Mouse (Mus musculus) adrenal gland, postnatal 25 days (tissue): ENCODE measurements around the gene Ctdsp1. TPM values are rescaled to one million over a fixed set of nuclear protein-coding genes. Genes with fewer than 3 reads are reported as not detected.

Experiments
- DNase-seq: peaks from one replicate; pipeline ENCODE4 v3.0.0; 2021; ENCODE audit warnings: mixed read lengths
- long read RNA-seq: library from polyadenylated mRNA; stranded (forward); transcript quantifications from one replicate; pipeline ENCODE4 v2.0.0, GENCODE M21; 2021
- total RNA-seq: library from RNA; stranded (reverse); gene quantifications from 2 replicates; pipeline ENCODE4 v1.2.3, GENCODE M21; 2021

Ctdsp1 gene
- total RNA-seq = 168 and 179 TPM in 2 replicates
- long read RNA-seq, partial matches to known transcripts = 28 of 30 reads
- long read RNA-seq, other reads (novel, unspliced or antisense) = 0 of 30 reads

GRCm38 (mm10) chr1:74390924-74391748 lies at the start of gene Ctdsp1:
Gene Ctdsp1, plus strand, starts transcription at chr1:74391509.
- DNase-seq = peak; percentile 97

- no peak for DNase-seq
Measured at GRCm38 (mm10) chr1:74341898-74342297, 49.4 kb upstream of the Ctdsp1 start.

- no peak for DNase-seq
Measured at GRCm38 (mm10) chr1:74342308-74342707, 49.0 kb upstream of the Ctdsp1 start.

- DNase-seq = no peak
Measured at GRCm38 (mm10) chr1:74343161-74343560, 48.1 kb upstream of the Ctdsp1 start.

GRCm38 (mm10) chr1:74344163-74344916 lies 47.0 kb upstream of the Ctdsp1 start:
- DNase-seq = no peak

GRCm38 (mm10) chr1:74351185-74351769 lies 40.0 kb upstream of the Ctdsp1 start:
- no peak for DNase-seq

GRCm38 (mm10) chr1:74352532-74353096 lies 38.7 kb upstream of the Ctdsp1 start:
- no peak for DNase-seq

GRCm38 (mm10) chr1:74353453-74354229 lies 37.7 kb upstream of the Ctdsp1 start:
- no peak for DNase-seq

GRCm38 (mm10) chr1:74357531-74357930 lies 33.8 kb upstream of the Ctdsp1 start:
- no peak for DNase-seq

- no peak for DNase-seq
Measured at GRCm38 (mm10) chr1:74359952-74360517, 31.3 kb upstream of the Ctdsp1 start.

- DNase-seq = peak; percentile 42
Measured at GRCm38 (mm10) chr1:74361812-74362211, 29.5 kb upstream of the Ctdsp1 start, which contains the start of gene Catip. Gene Catip, plus strand, starts transcription at chr1:74362108.

GRCm38 (mm10) chr1:74362325-74363229 lies 28.7 kb upstream of the Ctdsp1 start:
- DNase-seq = no peak

- DNase-seq = no peak
Measured at GRCm38 (mm10) chr1:74363437-74363836, 27.9 kb upstream of the Ctdsp1 start.

- DNase-seq = no peak
Measured at GRCm38 (mm10) chr1:74364270-74364669, 27.0 kb upstream of the Ctdsp1 start.

GRCm38 (mm10) chr1:74367886-74368645 lies 23.2 kb upstream of the Ctdsp1 start:
- DNase-seq = peak; percentile 54

- DNase-seq = no peak
Measured at GRCm38 (mm10) chr1:74370040-74370439, 21.3 kb upstream of the Ctdsp1 start.

GRCm38 (mm10) chr1:74373372-74373771 lies 17.9 kb upstream of the Ctdsp1 start:
- DNase-seq = no peak

- no peak for DNase-seq
Measured at GRCm38 (mm10) chr1:74374980-74375379, 16.3 kb upstream of the Ctdsp1 start, which contains the start of gene Slc11a1. Gene Slc11a1, plus strand, starts transcription at chr1:74375195.

GRCm38 (mm10) chr1:74375561-74375960 lies 15.7 kb upstream of the Ctdsp1 start:
- DNase-seq = no peak
